Mouse (Mus musculus): ENCODE measurements around the gene Pde6c.

The Pde6c gene

DNA sequence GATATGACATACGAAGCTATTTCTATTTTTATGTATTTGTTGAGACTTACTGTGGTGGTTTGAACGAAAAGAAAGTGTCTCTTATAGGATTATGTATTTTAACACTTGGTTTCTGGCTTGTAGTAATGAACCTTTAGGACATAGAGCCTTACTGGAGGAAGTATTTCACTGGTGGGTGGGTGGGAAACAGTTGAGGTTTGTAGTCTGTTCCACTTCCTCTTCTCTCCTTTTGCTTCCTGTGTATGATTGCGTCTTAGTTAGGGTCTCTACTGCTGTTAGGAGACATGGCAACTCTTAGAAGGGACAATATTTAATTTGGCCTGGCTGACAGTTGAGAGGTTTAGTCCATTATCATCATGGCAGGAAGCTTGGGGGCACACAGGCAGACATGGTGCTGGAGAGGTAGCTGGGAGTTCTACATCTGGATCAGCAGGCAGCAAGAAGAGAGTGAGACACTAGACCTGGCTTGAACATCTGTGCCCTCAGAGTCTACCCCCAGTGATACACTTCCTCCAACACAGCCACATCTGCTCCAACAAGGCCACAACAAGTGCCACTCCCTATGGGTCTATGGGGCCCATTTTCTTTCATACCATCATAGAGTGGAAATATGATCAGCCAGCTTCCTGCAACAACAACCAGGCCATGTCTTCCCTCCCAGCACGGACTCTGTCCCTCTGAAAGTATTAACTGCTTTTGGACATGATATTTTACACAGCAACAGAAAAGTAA, 11.1 kb downstream of the Pde6c start:
- DNase-seq (ENCODE audit: low spot score): no peak

DNA sequence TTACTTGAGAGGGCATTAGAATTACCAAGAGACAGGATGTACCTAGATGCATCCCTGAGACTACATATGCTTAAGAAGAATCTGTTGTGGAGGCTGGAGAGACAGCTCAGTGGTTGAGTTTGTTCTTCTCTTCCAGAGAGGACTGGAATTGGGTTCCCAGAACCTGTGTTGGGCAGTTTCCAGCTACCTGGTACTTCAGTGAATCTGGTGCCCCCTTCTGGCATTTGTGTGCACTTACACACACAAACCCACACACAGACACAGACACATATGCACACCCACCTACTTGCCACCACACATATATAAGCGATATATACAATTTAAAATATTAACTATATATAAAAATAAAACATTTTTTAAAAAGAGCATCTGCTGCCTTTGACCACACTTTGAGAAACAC, 23.7 kb downstream of the Pde6c start:
- no peak for DNase-seq (ENCODE audit: low spot score)

DNA sequence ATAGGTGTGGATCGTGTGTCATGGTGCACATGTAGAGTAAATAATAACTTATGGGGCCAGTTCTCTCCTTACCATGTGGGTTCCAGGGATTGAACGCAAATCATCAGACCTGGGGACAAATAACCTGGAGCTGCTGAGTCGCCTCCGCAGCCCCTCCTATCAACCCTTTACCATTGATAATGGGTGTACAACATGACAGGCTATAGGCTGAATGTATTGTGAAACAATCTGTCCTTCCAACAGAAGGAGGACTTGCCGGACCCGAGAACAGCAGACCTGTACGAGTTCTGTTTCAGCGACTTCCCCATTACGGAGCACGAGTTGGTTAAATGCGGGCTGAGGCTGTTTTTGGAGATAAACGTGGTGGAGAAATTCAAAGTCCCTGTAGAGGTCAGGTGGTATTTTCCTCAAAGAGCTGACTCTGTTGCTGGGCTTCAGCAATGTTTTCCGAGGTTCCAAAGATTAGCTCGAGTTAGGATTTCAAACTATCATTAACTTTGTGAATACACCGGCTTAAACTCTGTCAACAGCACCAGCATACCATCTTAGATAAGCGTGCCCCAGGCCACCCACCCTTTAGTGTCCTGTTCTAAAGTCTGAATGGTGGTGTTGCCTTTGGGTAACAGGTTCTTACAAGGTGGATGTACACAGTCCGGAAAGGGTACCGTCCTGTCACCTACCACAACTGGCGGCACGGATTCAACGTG, 29.2 kb downstream of the Pde6c start:
- no peak for DNase-seq (ENCODE audit: low spot score)

DNA sequence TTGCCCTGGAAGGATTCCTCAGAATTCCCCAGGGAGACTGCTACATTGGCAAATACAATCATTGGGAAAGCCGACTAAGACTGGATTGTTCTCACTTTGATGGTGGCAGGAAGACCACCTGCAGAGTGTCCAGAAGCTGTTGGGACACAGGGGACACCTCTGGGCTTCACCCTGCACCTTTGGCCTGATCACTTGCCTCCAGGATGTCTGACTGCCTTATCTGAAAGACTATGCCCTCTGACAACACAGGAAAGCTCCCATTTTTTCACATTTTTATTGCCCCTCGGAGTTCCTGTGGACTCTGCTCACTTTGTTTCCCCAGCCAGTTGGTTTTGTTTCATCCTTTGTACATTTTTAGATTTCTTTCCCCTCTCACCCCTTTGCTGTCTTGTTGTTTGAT, 32.1 kb downstream of the Pde6c start:
- no peak for DNase-seq (ENCODE audit: low spot score)

DNA sequence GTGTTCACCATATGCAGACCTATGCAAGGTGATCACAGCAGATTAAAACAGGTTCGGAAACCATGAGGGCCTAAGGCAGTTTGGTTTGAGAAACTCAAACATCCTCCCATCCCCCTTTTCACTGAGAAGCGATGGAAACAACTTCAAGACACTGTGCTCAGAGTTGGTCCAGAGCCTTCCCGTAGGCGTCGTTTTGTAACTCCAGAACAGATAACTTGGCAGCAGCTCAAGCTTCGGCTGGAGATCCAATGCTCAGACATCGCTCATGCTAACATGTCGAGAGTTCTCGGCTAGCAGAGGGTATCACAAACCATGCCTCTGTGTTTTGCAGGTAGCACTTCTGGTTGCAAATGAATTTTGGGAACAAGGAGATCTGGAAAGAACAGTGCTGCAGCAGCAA, 47.1 kb downstream of the Pde6c start:
- no peak for DNase-seq (ENCODE audit: low spot score)

DNA sequence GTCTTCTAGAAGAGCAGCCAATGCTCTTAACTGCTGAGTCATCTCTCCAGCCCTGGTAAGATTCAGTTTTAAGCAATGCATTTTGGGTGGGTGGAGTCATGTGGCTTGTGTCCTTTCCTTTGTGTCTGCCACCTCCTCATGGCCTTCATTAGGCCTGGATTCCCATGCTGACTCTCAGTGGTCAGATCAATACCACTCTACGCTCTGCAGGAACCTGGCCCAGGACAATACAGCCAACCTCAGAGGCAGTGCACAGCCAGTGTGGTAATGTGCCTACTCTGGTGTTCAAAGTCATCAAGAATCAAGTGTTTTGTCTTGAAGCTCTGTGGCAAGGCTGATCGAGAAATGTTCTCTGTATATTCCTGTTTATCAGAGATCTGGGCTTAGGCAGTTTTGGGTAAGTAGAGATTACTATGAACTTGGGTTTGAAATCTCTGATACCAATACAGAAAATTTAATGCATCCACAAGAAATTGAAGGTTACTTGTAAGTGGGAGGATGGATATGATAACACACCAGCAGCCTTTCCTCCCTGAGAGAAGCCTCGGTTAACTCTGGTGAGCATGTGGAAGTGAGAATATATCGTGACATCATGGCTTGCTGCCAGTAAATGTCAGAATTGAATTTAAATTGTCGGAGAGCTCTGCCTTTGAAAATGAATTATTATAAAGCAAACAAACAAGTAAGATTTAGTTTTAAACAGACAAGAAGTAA, 54.2 kb downstream of the Pde6c start:
- DNase-seq (ENCODE audit: low spot score): no peak

DNA sequence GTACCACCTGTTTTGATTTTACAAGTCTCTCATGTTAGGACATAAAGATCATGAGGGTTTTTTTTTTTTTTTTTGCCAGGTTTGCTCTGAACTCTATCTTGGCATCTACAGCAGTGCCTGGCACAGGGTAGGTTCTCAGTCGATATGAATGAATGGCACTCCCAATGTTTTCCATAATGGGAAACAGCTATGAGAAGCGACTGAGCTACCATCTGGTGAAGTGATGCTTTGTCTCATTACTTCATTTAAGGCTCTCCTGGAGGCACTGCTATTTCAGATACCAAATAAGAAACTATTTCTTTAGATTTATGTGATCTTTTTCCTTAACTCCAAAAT, 54.7 kb downstream of the Pde6c start:
- DNase-seq (ENCODE audit: low spot score): no peak

DNA sequence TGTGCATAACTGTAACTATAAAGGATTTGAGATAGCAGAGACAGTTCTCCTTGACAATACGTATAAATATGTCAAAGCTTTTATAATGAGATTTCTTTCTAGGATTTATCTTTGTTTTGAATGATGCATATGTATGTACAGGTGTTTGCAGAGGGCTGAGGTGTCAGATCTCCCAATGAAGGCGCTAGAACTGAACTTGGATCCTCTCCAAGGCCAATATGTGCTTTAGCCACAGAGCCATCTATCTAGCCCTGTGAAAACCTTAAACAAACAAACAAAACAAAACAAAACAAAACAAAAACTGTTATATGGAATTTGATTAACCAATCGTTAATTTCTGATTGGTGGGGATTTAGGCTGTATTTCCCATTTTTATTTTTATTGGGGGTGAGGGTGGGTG, 58.0 kb downstream of the Pde6c start:
- no peak for DNase-seq (ENCODE audit: low spot score)

DNA sequence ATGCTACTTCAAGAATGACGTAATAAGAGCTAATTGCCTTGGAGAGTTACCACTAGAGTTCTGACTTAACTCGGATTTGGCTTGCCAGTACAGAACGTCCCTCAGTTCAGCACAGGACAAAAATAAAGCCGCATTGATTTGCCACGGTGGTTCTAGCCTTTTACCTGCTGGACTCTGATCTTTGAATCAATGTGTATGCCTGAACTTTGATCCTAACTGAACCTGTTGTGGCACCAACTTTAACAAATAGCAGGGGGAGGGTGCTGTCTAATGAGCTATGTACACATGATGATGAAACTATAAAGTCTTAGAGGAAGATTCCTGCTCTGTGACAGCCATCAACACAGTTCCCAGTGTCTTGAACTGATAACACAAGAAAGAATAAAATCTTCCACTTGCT, 58.9 kb downstream of the Pde6c start:
- DNase-seq (ENCODE audit: low spot score): no peak

DNA sequence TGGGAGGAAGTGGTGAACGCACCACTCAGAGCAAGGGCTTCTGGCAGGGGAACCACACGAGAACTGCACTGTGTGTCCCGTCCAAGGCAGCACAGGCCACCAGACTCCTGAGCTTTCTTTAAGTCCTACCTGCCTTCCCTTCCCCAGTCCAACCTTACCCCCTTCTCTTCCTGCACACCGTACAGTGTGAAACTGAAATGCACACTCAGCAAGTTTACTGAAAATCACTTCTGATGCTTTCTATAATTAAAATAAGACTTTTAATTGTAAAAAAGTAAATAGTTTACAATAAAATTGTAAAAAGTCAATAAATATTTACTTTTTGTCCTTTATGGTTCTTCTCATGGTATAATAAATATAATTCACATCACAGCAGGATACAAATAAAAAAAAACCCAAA, 62.7 kb downstream of the Pde6c start:
- no peak for DNase-seq (ENCODE audit: low spot score)

DNA sequence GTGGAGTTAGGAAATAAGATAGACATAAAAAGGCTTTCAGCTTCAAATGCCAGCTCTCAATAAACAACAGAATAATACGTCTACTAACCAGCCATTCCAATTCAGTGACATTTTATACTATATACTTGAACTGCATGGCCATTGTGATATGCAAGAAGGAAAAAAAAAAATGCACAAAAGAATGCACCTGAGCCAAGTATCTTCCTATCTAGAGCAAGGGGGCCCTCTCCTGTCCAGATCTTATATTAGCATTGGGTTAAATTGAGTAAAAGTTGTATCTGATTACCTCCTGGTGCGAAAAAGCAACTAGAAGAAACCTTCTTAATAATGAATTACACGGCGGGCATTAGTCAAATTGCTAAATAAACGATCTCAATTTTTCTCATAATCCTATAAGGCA, 66.2 kb downstream of the Pde6c start:
- peak; percentile 49 for DNase-seq (ENCODE audit: low spot score)

DNA sequence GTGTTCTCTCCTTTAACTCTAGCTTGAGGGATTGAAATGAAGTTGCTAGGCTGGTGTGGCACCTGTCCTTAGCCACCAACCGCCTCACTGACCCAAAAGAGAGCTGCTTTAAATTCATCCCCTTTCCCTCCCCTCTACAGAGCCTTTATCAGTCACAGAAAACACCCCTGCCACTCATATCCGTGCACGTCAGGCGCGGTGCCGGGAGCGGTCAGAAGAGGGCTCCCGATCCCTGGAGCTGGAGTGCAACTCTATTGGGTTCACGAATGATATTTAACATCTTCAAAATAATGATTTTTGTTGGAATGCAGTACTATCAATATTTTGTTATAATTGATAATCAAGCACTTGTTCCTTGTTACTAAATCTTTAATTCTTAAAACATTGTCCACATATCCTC, 74.1 kb downstream of the Pde6c start:
- DNase-seq (ENCODE audit: low spot score): peak; percentile 21

DNA sequence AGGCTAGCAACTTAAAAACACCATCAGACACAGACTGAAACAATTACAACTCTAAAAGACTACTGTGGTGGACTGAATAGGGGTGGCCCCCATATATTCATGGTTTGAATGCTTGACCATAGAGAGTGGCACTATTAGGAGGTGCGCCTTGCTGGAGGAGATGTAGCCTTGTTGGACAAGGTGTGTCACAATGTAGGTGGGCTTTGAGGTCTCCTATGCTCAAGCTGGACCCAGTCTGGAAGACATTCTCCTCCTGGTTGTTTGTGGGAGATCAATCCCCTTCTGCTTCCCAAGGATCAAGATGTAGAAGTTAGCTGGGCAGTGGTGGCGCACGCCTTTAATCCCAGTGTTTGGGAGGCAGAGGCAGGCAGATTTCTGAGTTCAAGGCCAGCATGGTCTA, 85.1 kb downstream of the Pde6c start:
- DNase-seq (ENCODE audit: low spot score): no peak

DNA sequence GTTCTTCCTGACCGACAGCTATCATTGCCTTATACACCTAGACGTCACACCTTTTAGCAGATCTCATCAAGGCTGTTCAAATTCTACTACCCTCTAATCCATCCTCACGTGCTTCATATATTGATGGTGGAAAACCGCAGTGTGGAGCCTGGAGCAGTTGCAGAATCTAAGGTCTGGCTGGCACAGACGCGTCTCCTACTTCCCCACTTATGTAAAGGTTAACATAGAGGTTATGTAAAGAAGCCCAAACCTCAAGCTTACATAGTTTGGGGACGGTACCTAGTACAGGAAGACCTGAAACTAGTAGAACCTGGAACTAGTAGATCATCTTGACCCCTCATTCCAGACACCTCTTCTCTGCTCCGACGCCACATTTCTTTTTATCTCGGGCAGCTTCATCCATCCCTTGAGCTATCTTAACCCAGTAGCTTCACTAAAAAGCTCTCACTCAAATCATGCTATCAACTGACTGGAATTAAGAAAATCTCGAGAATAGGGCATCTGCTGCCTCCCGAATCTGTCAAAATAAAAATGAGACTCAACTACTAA, 90.8 kb downstream of the Pde6c start:
- no peak for DNase-seq (ENCODE audit: low spot score)

DNA sequence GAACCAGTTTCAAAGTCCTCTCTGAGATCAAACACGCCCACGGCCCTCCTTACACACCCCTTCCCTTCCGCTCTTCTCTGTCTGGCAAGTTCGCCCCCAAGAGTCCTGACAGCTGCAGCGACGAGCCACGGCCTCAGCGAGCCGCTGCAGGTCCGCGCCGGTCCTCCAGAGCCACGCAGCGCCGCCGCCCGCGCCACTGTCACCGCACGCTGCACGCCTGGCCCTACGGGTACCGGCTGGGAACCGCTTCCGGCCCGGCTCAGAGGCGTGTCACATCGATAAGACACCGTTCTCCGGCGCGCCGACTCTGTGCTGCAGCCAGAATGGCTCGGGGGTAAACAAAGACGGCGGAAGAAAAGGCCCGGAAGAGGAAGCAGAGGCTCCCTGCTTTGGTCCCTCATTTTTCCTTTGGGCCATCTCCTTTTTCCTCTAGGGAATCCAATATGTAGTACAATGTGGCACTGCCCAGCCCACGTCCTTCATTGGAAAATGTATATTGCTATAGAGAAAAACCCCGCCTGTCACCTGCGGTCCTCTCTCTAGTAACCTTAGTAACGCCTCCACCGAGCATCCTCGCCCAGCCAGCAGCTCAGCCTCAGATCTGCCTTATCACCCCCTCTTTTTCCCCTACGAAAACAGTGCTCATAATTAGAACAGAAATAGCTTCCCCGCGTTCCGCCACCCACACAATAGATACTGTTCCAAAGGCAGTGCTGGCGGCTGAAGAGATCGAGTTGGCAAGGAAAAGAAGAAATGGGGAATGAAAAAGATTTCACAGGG, 91.5 kb downstream of the Pde6c start, which contains the start of gene Fra10ac1:
TSS of gene Fra10ac1 (minus strand) at position 252 of the 780 bp plus-strand sequence.
- DNase-seq (ENCODE audit: low spot score): peak; percentile 91

DNA sequence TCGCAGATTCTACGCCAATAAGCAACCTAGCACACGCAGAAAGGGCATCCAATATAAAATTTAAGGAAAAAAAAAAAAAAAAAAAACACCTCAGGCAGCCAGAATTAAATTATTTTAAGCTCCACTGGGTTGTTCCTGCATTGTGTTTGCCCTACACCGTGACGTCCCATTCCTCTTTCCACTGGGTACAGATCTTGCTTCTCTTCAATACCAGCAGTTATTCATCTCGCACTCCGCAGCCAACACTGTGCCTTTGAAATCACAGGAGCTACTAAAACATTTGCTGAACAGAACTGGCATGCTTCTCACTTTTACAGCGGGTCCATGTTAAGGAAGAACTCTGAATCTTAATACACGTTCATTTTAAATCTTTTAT, 92.1 kb downstream of the Pde6c start:
- DNase-seq (ENCODE audit: low spot score): peak; percentile 36

DNA sequence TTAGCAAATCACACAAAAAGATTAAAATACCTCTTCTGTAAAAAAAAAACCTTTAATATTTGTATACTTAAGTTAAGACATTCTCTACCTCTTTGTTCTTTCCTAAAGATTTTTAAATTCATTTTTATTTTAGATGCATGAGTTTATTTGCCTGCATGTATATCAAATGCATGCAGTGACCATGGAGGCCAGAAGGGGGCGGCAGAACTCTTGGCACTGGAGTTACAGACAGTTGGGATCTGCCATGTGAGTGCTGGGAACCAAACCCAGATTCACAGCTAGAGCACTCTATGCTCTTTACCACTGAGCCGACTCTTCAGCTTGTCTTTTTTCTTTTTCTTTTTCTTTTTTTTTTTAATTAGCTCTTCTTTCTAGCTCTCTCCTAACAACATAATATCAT, 96.1 kb downstream of the Pde6c start:
- no peak for DNase-seq (ENCODE audit: low spot score)

DNA sequence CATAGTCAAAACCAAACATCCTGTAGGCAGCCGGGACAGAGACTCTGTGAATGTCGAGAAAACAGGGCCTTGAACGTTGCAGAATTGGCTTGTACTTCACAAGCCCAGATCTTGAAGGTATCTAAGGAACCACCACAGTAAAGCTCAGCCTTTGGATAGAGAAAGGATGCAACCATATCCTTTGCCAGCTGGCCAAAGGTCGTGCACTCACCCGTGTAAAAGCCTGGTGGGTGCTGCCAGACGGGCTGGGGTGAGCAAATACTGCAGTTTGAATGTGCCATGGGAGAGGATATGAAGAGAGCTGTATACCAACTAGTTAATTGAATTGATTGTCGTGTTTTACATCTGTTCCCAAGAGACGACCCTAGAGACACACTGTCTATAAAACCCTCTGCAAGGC, 99.5 kb downstream of the Pde6c start:
- DNase-seq (ENCODE audit: low spot score): peak; percentile 56

DNA sequence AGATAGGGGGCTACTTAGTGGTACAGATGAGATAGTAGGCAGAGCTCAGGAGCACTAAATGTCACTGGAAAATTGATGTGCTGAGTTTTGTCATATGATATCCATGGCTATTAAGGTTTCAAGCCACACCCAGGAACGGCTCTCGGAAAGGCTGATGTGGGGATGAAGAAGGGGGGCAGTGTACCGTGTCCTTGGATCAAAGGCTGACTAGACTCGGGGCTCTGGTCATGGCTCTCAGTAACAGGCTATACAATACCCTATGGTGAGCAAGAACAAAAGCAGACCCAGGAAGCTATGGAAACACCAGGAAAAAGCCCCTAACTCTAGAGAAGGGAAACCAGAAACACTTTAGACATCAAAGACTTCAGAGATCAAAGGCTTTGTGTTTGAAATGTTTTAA, 99.9 kb downstream of the Pde6c start:
- DNase-seq (ENCODE audit: low spot score): no peak

All from MN1 (cell line).